Mouse (Mus musculus): Measurements from ENCODE around the gene Birc5. TPM values are rescaled to one million over a fixed set of nuclear protein-coding genes. Genes with fewer than 3 reads are reported as not detected.

Gene Birc5
- total RNA-seq (2023), result 1.7 TPM

DNA sequence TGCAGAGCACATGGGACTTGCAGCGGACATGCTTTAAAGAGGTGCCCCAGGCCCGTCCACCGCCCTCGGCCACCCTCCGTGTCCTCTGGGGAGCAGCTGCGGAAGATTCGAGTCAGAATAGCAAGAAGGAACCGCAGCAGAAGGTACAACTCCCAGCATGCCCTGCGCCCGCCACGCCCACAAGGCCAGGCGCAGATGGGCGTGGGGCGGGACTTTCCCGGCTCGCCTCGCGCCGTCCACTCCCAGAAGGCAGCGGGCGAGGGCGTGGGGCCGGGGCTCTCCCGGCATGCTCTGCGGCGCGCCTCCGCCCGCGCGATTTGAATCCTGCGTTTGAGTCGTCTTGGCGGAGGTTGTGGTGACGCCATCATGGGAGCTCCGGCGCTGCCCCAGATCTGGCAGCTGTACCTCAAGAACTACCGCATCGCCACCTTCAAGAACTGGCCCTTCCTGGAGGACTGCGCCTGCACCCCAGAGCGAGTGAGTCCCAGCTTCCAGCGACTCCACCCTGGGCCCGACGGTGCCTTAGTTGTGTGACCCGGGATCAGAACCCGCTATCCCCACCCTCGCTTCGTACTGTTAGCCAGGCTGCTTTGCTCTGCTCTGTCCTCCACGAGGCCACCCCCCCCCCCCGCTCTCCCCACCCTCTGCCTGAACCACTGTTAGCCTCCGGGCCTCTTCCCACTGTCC is at the start of gene Birc5:
Gene Birc5 (plus strand): TSS at position 267 of the 687 bp plus-strand sequence.

DNA sequence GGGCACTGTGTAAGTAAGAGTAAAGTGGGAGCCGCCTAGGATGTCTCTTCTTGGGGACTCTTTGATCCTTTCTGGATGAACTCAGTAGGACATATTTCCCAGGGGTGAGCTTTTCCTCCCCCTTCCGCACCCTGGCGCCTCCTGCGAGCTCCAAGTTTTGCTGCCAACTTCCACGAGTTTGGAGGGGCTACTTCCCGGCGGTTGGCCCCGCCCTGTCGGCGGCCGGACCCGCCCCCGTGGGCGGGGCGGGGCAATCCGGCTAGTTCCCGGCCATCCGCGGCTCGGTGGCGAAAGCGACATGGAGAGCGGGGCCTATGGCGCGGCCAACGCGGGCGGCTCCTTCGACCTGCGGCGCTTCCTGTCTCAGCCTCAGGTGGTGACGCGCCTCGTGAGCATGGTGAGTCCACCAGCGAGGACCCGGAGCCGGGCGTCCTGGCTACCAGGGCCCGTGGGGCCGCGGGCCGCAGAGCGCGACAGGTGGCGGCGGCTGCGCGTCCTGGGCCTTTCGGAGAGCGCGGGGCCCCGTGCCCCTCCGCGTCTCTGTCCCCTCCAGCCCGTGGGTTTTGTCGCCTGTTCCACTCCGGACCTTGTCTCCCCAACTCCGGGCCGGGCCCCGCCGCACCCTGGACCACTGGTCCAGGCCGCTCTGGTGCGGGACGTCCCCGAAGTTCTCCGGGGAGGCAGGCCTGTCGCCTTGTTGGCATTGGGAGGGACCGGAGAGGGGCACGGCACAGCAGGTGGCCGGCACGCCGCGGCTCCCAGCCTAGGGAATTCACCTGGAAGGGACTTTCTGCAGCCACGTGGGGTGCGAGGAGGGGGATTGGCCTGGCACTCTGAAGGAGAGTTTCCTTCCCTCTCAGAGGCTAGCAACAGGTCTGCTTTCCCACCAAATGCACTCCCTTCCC is 39.4 kb upstream of the Birc5 start, which contains the start of the genes Gm20708 and Syngr2:
Gene Gm20708 (plus strand): TSS at position 262 of the 905 bp plus-strand sequence.
Gene Syngr2 (plus strand): TSS at position 262 of the 905 bp plus-strand sequence.

DNA sequence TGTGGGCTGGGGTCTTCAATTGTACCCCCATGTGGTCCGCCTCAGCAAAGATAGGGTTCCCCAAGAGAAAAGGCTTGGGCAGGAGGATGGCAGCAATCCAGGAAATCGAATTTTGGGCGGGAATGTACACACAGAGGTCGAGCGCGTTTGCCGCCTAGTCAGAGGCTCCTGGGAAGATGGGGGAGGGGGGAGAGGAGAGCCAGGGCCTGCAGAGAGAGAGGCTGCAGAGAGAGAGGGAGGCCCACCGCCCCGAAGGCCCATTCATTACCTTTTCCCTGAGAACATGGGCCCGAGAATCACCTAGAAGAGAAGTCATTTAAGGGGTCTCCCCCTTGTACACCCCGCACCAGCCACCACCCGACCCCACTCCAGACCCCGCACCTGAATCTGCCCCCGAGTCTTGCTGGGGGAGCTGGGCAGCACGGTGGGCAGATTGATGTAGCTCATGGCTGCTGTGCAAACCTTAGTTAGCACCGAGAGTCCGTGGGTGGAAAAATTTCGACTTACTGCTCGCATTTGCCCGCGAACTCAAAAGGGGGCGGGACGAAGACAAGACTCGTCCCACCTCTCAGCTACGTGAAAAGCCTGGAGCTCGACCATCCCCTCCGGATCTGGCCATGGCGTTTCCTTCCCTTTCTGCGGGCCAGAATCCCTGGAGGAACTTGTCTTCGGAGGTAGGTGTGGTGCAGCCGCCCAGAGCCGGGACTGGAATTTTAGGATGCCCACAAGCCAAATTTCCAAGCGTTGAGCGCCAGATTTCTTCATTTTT is 23.5 kb upstream of the Birc5 start, which contains the start of the genes Afmid and Tk1:
Gene Afmid (plus strand): TSS at position 592 of the 769 bp plus-strand sequence.
Gene Tk1 (minus strand): TSS at position 760 of the 769 bp plus-strand sequence.

DNA sequence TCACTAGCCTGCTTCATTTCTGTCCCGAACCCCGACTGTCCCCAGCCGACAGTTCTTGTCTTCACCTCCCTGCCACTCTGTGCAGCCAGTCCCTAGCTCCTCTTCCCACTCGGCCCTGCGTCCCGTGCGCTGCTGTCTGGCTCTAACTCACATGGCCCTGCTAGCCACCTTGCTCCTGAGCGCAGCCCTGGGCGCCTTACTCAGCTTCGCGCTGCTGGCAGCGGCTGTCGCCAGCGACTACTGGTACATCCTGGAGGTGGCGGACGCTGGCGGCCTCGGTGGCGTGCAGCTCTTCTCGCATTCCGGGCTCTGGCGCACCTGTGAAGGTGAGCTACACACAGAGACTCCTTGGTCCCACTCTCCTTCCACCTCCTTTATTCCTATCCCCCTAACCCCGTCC is 11.6 kb downstream of the Birc5 start, which contains the start of gene Tmem235:
Gene Tmem235 (plus strand): TSS at position 152 of the 400 bp plus-strand sequence.

DNA sequence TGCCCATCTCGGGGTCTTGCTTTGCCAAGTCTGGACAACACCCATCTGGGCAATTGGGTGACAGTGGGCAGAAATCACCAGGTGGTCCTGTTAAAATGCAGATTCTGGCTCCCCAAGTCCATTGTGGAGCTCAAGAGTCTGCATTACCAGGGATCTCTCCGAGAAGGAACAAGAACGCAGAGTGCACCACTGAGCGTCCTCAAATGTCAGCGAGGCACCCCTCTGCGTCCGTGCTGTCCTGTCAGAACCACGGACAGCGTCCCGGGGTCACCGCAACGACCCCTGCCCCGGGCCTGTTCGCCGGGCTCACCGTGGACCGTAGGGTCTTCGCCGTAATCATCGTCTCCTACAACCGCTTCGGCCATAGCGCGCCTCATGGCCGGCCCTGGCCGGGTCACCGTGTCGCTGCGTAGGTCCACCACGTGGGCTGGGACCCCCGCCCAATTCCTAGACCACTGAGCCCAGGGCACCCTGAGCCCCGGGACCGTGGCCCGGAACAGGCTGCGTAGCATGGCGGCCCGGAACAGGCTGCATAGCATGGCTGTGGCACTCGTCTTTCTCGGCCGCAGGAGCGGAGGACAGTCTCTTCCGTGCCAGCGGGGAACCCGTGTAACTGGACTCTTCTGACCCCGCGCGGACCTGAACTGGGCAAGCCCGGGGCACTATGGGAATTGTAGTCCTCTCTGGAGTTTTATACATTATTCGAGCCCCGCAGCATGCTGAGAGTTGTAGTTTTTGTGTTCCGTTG is 24.0 kb downstream of the Birc5 start, which contains the start of gene Tha1:
Gene Tha1 (minus strand): TSS at position 621 of the 748 bp plus-strand sequence.

Other genes starting within 250 kb of the Birc5 start
- 90.6 TPM for gene Tnrc6c, start 195.0 kb upstream of the Birc5 start, total RNA-seq (2023)
- gene Tmc8, start 67.2 kb upstream of the Birc5 start, total RNA-seq (2023), result 102 TPM
- 284 TPM for gene Tmc6, start 67.1 kb upstream of the Birc5 start, total RNA-seq (2023)
- gene 6030468B19Rik, start 51.6 kb upstream of the Birc5 start, total RNA-seq (2023), result not detected
- gene Gm20708, start 39.6 kb upstream of the Birc5 start, total RNA-seq (2023), result 5.6 TPM
- 50.9 TPM for gene Syngr2, start 39.6 kb upstream of the Birc5 start, total RNA-seq (2023)
- gene Afmid, start 23.3 kb upstream of the Birc5 start, total RNA-seq (2023), result 14.7 TPM
- gene Tk1, start 23.2 kb upstream of the Birc5 start, total RNA-seq (2023), result 3.4 TPM
- not detected for gene Tmem235, start 11.5 kb downstream of the Birc5 start, total RNA-seq (2023)
- 10.0 TPM for gene Tha1, start 24.2 kb downstream of the Birc5 start, total RNA-seq (2023)
- gene Socs3, start 120.8 kb downstream of the Birc5 start, total RNA-seq (2023), result 78.8 TPM
- 57.4 TPM for gene Pgs1, start 137.0 kb downstream of the Birc5 start, total RNA-seq (2023)